Mouse (Mus musculus) MEL (cell line): Measurements from ENCODE around the gene Apc2. TPM values are rescaled to one million over a fixed set of nuclear protein-coding genes. Genes with fewer than 3 reads are reported as not detected.

Source experiments
- DNase-seq: peaks from one replicate; pipeline ENCODE4 v3.0.0; 2011; ENCODE audit warnings: low read depth, low spot score
- H3K27ac ChIP-seq: 2 replicates; pipeline ENCODE4 v1.5.1; 2012; ENCODE audit warnings: low read depth, mild to moderate bottlenecking, control low read depth, low read length, moderate library complexity; ENCODE audit not compliant: control insufficient read depth
- H3K27me3 ChIP-seq, 2 experiments: fragments of 150-350 bp in 1 of 2; sonication (generic) in 1 of 2; 2 replicates each; pipeline ENCODE4 v1.6.1; 2012; ENCODE audit warnings: low read length in 2 of 2, mild to moderate bottlenecking in 2 of 2, improper control_type of control experiment in 1 of 2, moderate library complexity in 1 of 2; ENCODE audit not compliant: insufficient read depth in 2 of 2, control insufficient read depth in 1 of 2
- H3K36me3 ChIP-seq, 2 experiments: 2 replicates each; pipeline ENCODE4 v1.6.1; 2012 to 2014; ENCODE audit warnings: low read length in 2 of 2, improper control_type of control experiment in 1 of 2, inconsistent platforms in 1 of 2, mild to moderate bottlenecking in 1 of 2; ENCODE audit not compliant: insufficient read depth in 2 of 2, control insufficient read depth in 1 of 2
- H3K4me1 ChIP-seq, 2 experiments: fragments of 150-350 bp in 1 of 2; sonication (generic) in 1 of 2; 2 replicates each; pipeline ENCODE4 v1.6.1; 2012; ENCODE audit warnings: low read length in 2 of 2, improper control_type of control experiment in 1 of 2, mild to moderate bottlenecking in 1 of 2; ENCODE audit not compliant: insufficient read depth in 2 of 2, control insufficient read depth in 1 of 2
- H3K4me3 ChIP-seq, 2 experiments: fragments of 150-350 bp in 1 of 2; sonication (generic) in 1 of 2; 2 replicates each; pipeline ENCODE4 v1.5.1; 2012; ENCODE audit warnings: low read depth in 2 of 2, low read length in 2 of 2, mild to moderate bottlenecking in 2 of 2, moderate library complexity in 2 of 2, control low read depth in 1 of 2, improper control_type of control experiment in 1 of 2; ENCODE audit not compliant: control insufficient read depth in 1 of 2, insufficient read depth in 1 of 2
- H3K79me2 ChIP-seq: 2 replicates; pipeline ENCODE4 v1.6.1; 2012; ENCODE audit warnings: mild to moderate bottlenecking, low read length, moderate library complexity; ENCODE audit not compliant: control insufficient read depth, poor library complexity, insufficient read depth
- H3K9ac ChIP-seq: 2 replicates; pipeline ENCODE4 v1.6.1; 2012; ENCODE audit warnings: low read depth, mild to moderate bottlenecking, control low read depth, low read length, moderate library complexity; ENCODE audit not compliant: control insufficient read depth, poor library complexity, severe bottlenecking
- H3K9me3 ChIP-seq: fragments of 150-350 bp; sonication (generic); replicated peaks from 2 replicates; pipeline ENCODE4 v1.6.1; 2012; ENCODE audit warnings: mild to moderate bottlenecking, low read length, improper control_type of control experiment, moderate library complexity; ENCODE audit not compliant: insufficient read depth
- EP300 ChIP-seq, 2 experiments: IDR thresholded peaks; 2 replicates each; pipeline ENCODE4 v1.6.1; 2011; ENCODE audit warnings: improper control_type of control experiment in 2 of 2, low read length in 2 of 2, low read depth in 1 of 2, mild to moderate bottlenecking in 1 of 2
- ETS1 ChIP-seq: IDR thresholded peaks from 2 replicates; pipeline ENCODE4 v1.6.1; 2012; ENCODE audit warnings: low read depth, mild to moderate bottlenecking, inconsistent platforms, low read length, improper control_type of control experiment, moderate library complexity
- GATA1 ChIP-seq: IDR thresholded peaks from 2 replicates; pipeline ENCODE4 v1.6.1; 2011; ENCODE audit warnings: low read depth, low read length, improper control_type of control experiment
- JUND ChIP-seq: IDR thresholded peaks from 2 replicates; pipeline ENCODE4 v1.6.1; 2011; ENCODE audit warnings: low read depth, mild to moderate bottlenecking, improper control_type of control experiment, low read length
- KAT2A ChIP-seq: conservative IDR thresholded peaks from 2 replicates; pipeline ENCODE4 v1.6.1; 2012; ENCODE audit warnings: low read depth, low read length, improper control_type of control experiment, inconsistent platforms
- MAX ChIP-seq: IDR thresholded peaks from 2 replicates; pipeline ENCODE4 v1.6.1; 2011; ENCODE audit warnings: low read length, improper control_type of control experiment
- MYC ChIP-seq: IDR thresholded peaks from 2 replicates; pipeline ENCODE4 v1.6.1; 2011; ENCODE audit warnings: low read depth, mild to moderate bottlenecking, low read length, improper control_type of control experiment, moderate library complexity
- NELFE ChIP-seq: IDR thresholded peaks from 2 replicates; pipeline ENCODE4 v1.6.1; 2011; ENCODE audit warnings: low read depth, low read length, improper control_type of control experiment
- NRF1 ChIP-seq: IDR thresholded peaks from 2 replicates; pipeline ENCODE4 v1.6.1; 2014; ENCODE audit warnings: low read depth, mild to moderate bottlenecking, inconsistent platforms, low read length, improper control_type of control experiment, moderate library complexity; ENCODE audit not compliant: poor library complexity, insufficient read depth, severe bottlenecking
- POLR2A ChIP-seq, 2 experiments: IDR thresholded peaks; 2 replicates each; pipeline ENCODE4 v1.6.1; 2011 to 2012; ENCODE audit warnings: low read length in 2 of 2, mild to moderate bottlenecking in 2 of 2, control low read depth in 1 of 2, improper control_type of control experiment in 1 of 2, low read depth in 1 of 2, moderate library complexity in 1 of 2; ENCODE audit not compliant: control insufficient read depth in 1 of 2, insufficient read depth in 1 of 2, poor library complexity in 1 of 2
- POLR2AphosphoS2 ChIP-seq: IDR thresholded peaks from 2 replicates; pipeline ENCODE4 v1.6.1; 2011; ENCODE audit warnings: low read length, improper control_type of control experiment
- SIN3A ChIP-seq: IDR thresholded peaks from 2 replicates; pipeline ENCODE4 v1.6.1; 2012; ENCODE audit warnings: low read length, improper control_type of control experiment, inconsistent platforms
- TAL1 ChIP-seq: IDR thresholded peaks from 2 replicates; pipeline ENCODE4 v1.6.1; 2012; ENCODE audit warnings: mild to moderate bottlenecking, inconsistent platforms, low read length, moderate library complexity, mixed read lengths
- TCF12 ChIP-seq: IDR thresholded peaks from 2 replicates; pipeline ENCODE4 v1.6.1; 2014; ENCODE audit warnings: low read depth, mild to moderate bottlenecking, inconsistent platforms, low read length, improper control_type of control experiment, moderate library complexity
- UBTF ChIP-seq: IDR thresholded peaks from 2 replicates; pipeline ENCODE4 v1.6.1; 2012; ENCODE audit warnings: low read depth, mild to moderate bottlenecking, inconsistent platforms, low read length, improper control_type of control experiment, moderate library complexity, borderline replicate concordance; ENCODE audit not compliant: insufficient read depth
- USF1 ChIP-seq: IDR thresholded peaks from 2 replicates; pipeline ENCODE4 v1.6.1; 2014; ENCODE audit warnings: low read depth, mild to moderate bottlenecking, inconsistent platforms, low read length, improper control_type of control experiment, moderate library complexity
- USF2 ChIP-seq, 2 experiments: IDR thresholded peaks; 2 replicates each; pipeline ENCODE4 v1.6.1; 2011 to 2012; ENCODE audit warnings: improper control_type of control experiment in 2 of 2, low read length in 2 of 2, borderline replicate concordance in 1 of 2, inconsistent platforms in 1 of 2, low read depth in 1 of 2, mild to moderate bottlenecking in 1 of 2; ENCODE audit not compliant: insufficient read depth in 1 of 2
- ZMIZ1 ChIP-seq: IDR thresholded peaks from 2 replicates; pipeline ENCODE4 v1.6.1; 2012; ENCODE audit warnings: low read depth, mild to moderate bottlenecking, inconsistent platforms, low read length, improper control_type of control experiment, moderate library complexity
- polyA plus RNA-seq, 2 experiments: library from polyadenylated mRNA; stranded (reverse) in 1 of 2; unstranded in 1 of 2; fragments of >175 nt in 1 of 2; fragments of >200 nt in 1 of 2; gene quantifications; 2 replicates each; pipeline versions ENCODE4 v1.2.1 to v1.2.4; 2012; ENCODE audit warnings: low replicate concordance in 2 of 2, low read depth in 1 of 2; ENCODE audit not compliant: insufficient read length in 2 of 2, insufficient read depth in 1 of 2, missing spikeins in 1 of 2
- total RNA-seq: library from RNA; depleted of rRNA; stranded (reverse); fragments of 300-350 nt; gene quantifications from 2 replicates; pipeline ENCODE4 v1.2.3, GENCODE M21; 2012

The Apc2 gene
- total and polyA plus RNA-seq, 3 experiments = 0.58 to 1.2 TPM; not detected in 1

- no peak for DNase-seq
- H3K4me1 ChIP-seq = no peaks in the 10 kb centered on the region
- H3K27ac ChIP-seq = no peak overlapping the region
Observed at GRCm38 (mm10) chr10:80282481-80283441, 13.0 kb upstream of the Apc2 start.

GRCm38 (mm10) chr10:80285222-80286070, 10.3 kb upstream of the Apc2 start:
- TF ChIP-seq NRF1 (no peak), GATA1 (no peak), NELFE (no peak), MYC (no peak), UBTF (no peak), TAL1 (no peak), ETS1 (no peak), SIN3A (no peak), POLR2A (IDR thresholded peaks at IDR 0.05; ENCODE audit: control insufficient read depth in 1 of 2, insufficient read depth in 1 of 2, low read depth in 1 of 2, low read length in 2 of 2, poor library complexity in 1 of 2) (no peak)
- TF ChIP-seq, all 39 proteins: peak for 0
- H3K9me3 ChIP-seq = no peaks in the 10 kb centered on the region
- peaks cover 0 to 15% of the 10 kb centered on the region in 2 experiments; a peak in 2 of 4 replicates for H3K36me3 ChIP-seq
- DNase-seq = no peak
- no peaks in the 10 kb centered on the region for H3K4me1 ChIP-seq
- no peak overlapping the region for H3K27ac ChIP-seq
- H3K9ac ChIP-seq = no peak overlapping the region
- H3K4me3 ChIP-seq = no peak overlapping the region
- H3K27me3 ChIP-seq = no peaks in the 10 kb centered on the region
- no peaks in the 10 kb centered on the region for H3K79me2 ChIP-seq

More at GRCm38 (mm10) chr10:80282481-80283441, 13.0 kb upstream of the Apc2 start:
- Histone ChIP-seq H3K27me3 (no peaks in the 10 kb centered on the region), H3K9me3 (no peaks in the 10 kb centered on the region), H3K4me3 (no peak overlapping the region), H3K9ac (no peak overlapping the region), H3K36me3 (peaks cover 0 to 20% of the 10 kb centered on the region in 2 experiments; a peak in 2 of 4 replicates), H3K79me2 (no peaks in the 10 kb centered on the region)
- TF ChIP-seq TCF12 (no peak), UBTF (no peak), POLR2AphosphoS2 (no peak), ZMIZ1 (no peak), JUND (no peak), USF1 (no peak), MAX (no peak), KAT2A (no peak), USF2 (IDR thresholded peaks at IDR 0.05; ENCODE audit: borderline replicate concordance in 1 of 2, insufficient read depth in 1 of 2, low read depth in 1 of 2, low read length in 2 of 2) (no peak), NELFE (no peak), EP300 (IDR thresholded peaks at IDR 0.05; ENCODE audit: low read depth in 1 of 2, low read length in 2 of 2) (no peak)
